Mouse (Mus musculus) liver, embryonic 16.5 days (tissue): ENCODE data around the gene Axl. TPM values are rescaled to one million over a fixed set of nuclear protein-coding genes. Genes with fewer than 3 reads are reported as not detected.

Source experiments
- ATAC-seq: fragments of 200-750 bp; cut with Nextera tagmentation; 2 replicates; pipeline ENCODE4 v1.8.0; 2017; ENCODE audit warnings: low read depth, mild to moderate bottlenecking, moderate number of reproducible peaks, moderate library complexity
- H3K27ac ChIP-seq: fragments of 300-500 bp; sonication (generic); 2 replicates; pipeline ENCODE4 v1.5.1; 2014; ENCODE audit warnings: mild to moderate bottlenecking, low read length
- H3K27me3 ChIP-seq: fragments of 300-500 bp; sonication (generic); 2 replicates; pipeline ENCODE4 v1.6.1; 2014; ENCODE audit warnings: low read depth, low read length, mixed read lengths; ENCODE audit not compliant: control insufficient read depth, insufficient read depth
- H3K36me3 ChIP-seq: fragments of 300-500 bp; sonication (generic); 2 replicates; pipeline ENCODE4 v1.6.1; 2014; ENCODE audit warnings: mild to moderate bottlenecking; ENCODE audit not compliant: control insufficient read depth, insufficient read depth
- H3K4me1 ChIP-seq: fragments of 300-500 bp; sonication (generic); 2 replicates; pipeline ENCODE4 v1.6.1; 2014; ENCODE audit warnings: low read depth, low read length, mixed read lengths; ENCODE audit not compliant: control insufficient read depth
- H3K4me2 ChIP-seq: fragments of 300-500 bp; sonication (generic); 2 replicates; pipeline ENCODE4 v1.6.1; 2014; ENCODE audit warnings: low read depth, low read length, mixed read lengths
- H3K4me3 ChIP-seq: fragments of 300-500 bp; sonication (generic); 2 replicates; pipeline ENCODE4 v1.5.1; 2014; ENCODE audit warnings: low read depth, mild to moderate bottlenecking, low read length
- H3K9ac ChIP-seq: fragments of 300-500 bp; sonication (generic); 2 replicates; pipeline ENCODE4 v1.6.1; 2014; ENCODE audit warnings: low read depth, low read length
- H3K9me3 ChIP-seq: fragments of 300-500 bp; sonication (generic); replicated peaks from 2 replicates; pipeline ENCODE4 v1.6.1; 2016; ENCODE audit warnings: low read length; ENCODE audit not compliant: control insufficient read depth
- WGBS: fragments of 180-500 bp; shearing (Covaris S2); extraction: QIAGEN DNeasy Blood & Tissue Kit; methylation state at CpG from one replicate; pipeline ENCODE4 v1.1.7; 2014; ENCODE audit not compliant: insufficient replicate concordance; 5-methylcytosine and 5-hydroxymethylcytosine counted together
- polyA plus RNA-seq: library from polyadenylated mRNA; unstranded; fragments of >200 nt; fragmentation: Nextera tagmentation; extraction: Ambion mirVana; gene quantifications from 2 replicates; pipeline ENCODE4 v1.2.1, GENCODE M21; 2015

Gene Axl
- polyA plus RNA-seq, 1 experiment from 2014 or later: 24.9 TPM

DNA sequence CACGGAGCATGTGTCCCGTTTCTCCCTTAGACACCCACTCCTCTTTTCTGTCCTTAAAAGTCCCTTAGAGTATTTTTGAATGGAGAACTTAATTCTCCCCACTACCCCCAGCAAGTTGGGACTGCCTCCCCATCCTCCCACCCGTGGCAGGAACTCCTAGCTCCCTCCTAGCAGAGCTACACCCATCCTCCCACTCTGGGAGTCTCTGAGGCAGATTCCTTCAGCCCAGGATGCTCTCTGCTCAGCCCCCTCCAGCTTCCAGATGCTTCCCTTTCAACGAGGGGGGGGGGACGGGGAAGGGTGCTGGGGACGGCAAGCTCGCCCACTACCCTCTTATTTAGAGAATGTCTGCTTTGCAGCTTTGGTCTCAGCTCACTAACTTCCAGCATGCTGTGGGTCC, 27.1 kb upstream of the Axl start:
- Histone ChIP-seq H3K4me1 (peaks cover 8% of the 10 kb centered on the region), H3K4me3 (no peak overlapping the region), H3K9me3 (no peaks in the 10 kb centered on the region), H3K4me2 (no peak overlapping the region), H3K27ac (no peak overlapping the region), H3K9ac (no peak overlapping the region), H3K36me3 (no peaks in the 10 kb centered on the region), H3K27me3 (peaks cover 21% of the 10 kb centered on the region)
- 12% methylated on average over 7 of the region's 7 CpGs for WGBS
- ATAC-seq: no peak

DNA sequence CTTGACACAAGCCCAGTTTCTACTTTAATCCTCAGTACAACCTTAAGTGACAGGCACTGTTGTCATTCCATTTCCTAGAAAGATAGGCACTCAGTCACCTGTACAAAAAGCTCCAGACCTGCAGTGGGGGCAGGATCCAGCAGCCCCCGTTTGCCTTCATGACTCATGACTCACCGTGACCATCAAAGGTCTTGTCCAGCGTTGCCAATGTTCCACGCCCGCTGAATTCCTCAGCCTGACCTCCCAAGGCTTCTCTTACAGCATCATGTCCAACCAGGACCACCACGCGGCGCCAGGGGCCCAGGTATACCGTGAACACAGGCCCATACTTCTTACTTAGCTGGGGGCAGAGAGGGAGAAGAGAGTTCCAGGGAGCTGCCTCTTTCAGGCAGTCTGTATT, 26.2 kb upstream of the Axl start:
- Histone ChIP-seq H3K9me3 (no peaks in the 10 kb centered on the region), H3K36me3 (no peaks in the 10 kb centered on the region), H3K4me1 (peaks cover 8% of the 10 kb centered on the region), H3K9ac (no peak overlapping the region), H3K4me3 (no peak overlapping the region), H3K27ac (no peak overlapping the region), H3K4me2 (no peak overlapping the region), H3K27me3 (peaks cover 21% of the 10 kb centered on the region)
- WGBS: 63% methylated on average over 9 of the region's 9 CpGs
- no peak for ATAC-seq

DNA sequence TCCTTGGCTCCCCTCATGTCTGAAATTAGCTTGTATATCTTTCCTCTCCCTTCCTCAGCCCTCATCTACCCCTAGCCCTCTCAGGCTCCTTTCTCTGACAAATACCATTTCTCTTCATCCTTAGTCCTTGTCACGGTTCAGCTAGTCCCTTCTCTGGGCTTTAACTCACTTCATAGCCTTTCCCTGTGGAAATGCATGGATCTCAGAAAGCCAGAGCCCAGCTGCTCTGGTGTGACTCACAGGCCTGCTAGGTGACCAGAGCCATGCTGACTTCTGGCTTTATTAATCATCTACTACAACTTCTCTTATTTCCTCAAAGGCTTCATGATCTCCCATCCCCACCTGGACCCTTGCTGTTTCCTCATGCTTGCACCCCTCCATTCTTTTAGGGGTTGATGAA, 23.7 kb upstream of the Axl start:
- ATAC-seq: no peak
- WGBS: 46% methylated on average over 1 of the region's 1 CpGs

DNA sequence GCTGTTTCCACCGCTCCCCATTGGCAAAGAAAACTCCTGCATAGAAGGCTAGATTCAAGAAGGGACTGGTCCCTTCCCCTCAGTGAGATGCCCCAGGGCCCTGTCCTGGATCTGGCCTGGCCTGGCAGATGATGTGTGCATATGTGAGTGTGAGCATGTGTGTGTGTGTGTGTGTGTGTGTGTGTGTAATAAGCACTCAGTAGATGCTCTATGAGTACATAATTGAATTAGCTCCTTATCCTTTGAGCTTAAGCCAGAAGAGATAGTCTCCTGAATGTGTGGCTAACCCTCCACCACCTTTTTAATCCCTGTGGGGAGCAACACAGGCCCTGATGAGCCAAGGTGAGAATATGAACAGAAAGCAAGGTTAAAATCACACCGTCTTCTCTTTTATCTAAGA, 23.2 kb upstream of the Axl start:
- no peaks in the 10 kb centered on the region for H3K9me3 ChIP-seq
- no peaks in the 10 kb centered on the region for H3K36me3 ChIP-seq
- peaks cover 20% of the 10 kb centered on the region for H3K27me3 ChIP-seq
- H3K9ac ChIP-seq: no peak overlapping the region
- WGBS: 52% methylated on average over 2 of the region's 2 CpGs
- no peak overlapping the region for H3K4me3 ChIP-seq
- ATAC-seq: no peak
- peaks cover 7% of the 10 kb centered on the region for H3K4me1 ChIP-seq
- H3K4me2 ChIP-seq: no peak overlapping the region
- no peak overlapping the region for H3K27ac ChIP-seq

More for the DNA sequence above, 23.7 kb upstream of the Axl start:
- Histone ChIP-seq H3K9ac (no peak overlapping the region), H3K27ac (no peak overlapping the region), H3K4me2 (no peak overlapping the region), H3K9me3 (no peaks in the 10 kb centered on the region), H3K4me3 (no peak overlapping the region), H3K36me3 (no peaks in the 10 kb centered on the region), H3K4me1 (peaks cover 8% of the 10 kb centered on the region), H3K27me3 (peaks cover 21% of the 10 kb centered on the region)

DNA sequence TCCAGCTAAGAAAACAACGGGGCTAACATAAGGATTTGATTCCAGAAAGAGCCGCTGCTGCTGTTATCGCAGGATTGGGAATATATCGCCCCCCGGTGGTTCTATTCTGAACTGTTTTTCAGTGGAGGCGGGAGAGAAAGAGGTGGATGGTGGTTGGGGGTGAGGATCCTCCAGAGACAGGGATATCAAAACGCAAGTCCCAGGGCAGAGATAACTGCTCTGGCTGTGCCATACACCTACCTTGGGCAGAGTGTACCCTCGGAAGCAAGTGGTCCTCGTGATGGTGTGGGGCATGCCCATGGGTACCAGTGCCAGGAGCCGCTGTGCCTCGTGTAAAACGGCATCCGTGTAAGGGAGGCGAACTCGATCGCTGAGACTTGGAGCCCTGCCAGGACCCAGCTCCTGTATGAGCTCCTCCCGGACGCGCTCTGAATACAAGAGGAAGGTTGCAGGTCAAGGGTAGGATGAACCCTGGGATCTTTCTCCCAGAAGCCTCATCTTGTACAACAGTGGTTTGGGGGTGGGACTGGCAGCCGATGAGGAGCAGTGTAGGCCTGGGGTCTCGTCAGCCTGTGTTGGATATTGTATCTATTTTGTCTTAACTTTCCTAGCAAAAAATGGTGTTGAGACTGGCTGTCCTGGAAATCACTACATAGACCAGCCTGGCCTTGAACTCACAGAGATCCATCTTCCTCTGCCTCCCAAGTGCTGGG, 17.3 kb upstream of the Axl start:
- Histone ChIP-seq H3K27ac (no peak overlapping the region), H3K4me3 (no peak overlapping the region), H3K9me3 (no peaks in the 10 kb centered on the region), H3K4me2 (no peak overlapping the region), H3K27me3 (no peaks in the 10 kb centered on the region), H3K36me3 (no peaks in the 10 kb centered on the region), H3K9ac (no peak overlapping the region), H3K4me1 (no peaks in the 10 kb centered on the region)
- 31% methylated on average over 21 of the region's 21 CpGs for WGBS
- ATAC-seq: 0 out of 2 replicates have a peak, but pooled peaks have one; percentile 9

DNA sequence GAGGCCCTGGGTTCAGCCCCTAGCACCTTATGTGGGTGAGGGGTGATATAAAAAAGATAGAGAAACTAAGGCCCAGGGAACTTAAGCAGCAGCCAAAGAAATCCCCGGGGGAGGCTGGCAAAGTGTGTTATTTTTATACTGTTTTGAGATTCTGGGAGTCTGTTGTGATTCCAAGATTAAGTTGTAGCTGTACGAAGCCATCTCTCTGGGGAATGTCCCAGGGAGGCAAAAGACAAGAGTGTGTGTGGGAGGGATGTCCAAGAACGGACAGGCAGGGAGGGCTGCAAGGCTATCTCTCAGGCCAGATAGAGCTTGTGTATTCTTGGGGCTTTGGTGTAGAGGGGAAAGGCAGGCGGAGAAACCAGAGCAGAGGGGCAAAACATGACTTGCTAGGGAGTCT, 16.3 kb upstream of the Axl start:
- Histone ChIP-seq H3K4me1 (no peaks in the 10 kb centered on the region), H3K9ac (no peak overlapping the region), H3K36me3 (no peaks in the 10 kb centered on the region), H3K9me3 (no peaks in the 10 kb centered on the region), H3K4me3 (no peak overlapping the region), H3K27me3 (no peaks in the 10 kb centered on the region), H3K27ac (no peak overlapping the region), H3K4me2 (no peak overlapping the region)
- WGBS: 56% methylated on average over 4 of the region's 4 CpGs
- no peak for ATAC-seq

DNA sequence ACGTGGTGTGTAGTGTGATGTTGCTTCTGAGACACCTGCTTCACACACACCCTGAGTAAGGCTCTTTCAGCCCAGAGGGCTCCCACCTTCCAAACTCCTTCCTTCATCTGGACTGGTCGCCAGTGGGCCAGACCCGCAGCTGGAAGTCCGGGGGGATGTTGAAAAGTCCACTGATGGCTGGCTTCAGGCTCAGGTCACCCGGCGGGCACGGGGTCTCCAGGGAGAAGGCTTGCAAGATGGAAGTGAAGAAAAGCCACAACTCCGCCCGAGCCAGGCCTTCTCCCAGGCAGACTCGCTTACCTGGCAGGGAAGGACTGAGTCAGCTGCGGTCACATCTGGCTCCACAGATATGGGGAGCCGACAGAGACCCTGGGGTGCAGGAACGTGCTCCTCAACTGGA, 15.0 kb upstream of the Axl start:
- H3K27me3 ChIP-seq: no peaks in the 10 kb centered on the region
- no peak for ATAC-seq
- 66% methylated on average over 13 of the region's 13 CpGs for WGBS
- no peak overlapping the region for H3K27ac ChIP-seq
- no peaks in the 10 kb centered on the region for H3K9me3 ChIP-seq
- no peak overlapping the region for H3K4me3 ChIP-seq
- H3K9ac ChIP-seq: no peak overlapping the region
- H3K36me3 ChIP-seq: no peaks in the 10 kb centered on the region
- H3K4me1 ChIP-seq: no peaks in the 10 kb centered on the region
- no peak overlapping the region for H3K4me2 ChIP-seq

DNA sequence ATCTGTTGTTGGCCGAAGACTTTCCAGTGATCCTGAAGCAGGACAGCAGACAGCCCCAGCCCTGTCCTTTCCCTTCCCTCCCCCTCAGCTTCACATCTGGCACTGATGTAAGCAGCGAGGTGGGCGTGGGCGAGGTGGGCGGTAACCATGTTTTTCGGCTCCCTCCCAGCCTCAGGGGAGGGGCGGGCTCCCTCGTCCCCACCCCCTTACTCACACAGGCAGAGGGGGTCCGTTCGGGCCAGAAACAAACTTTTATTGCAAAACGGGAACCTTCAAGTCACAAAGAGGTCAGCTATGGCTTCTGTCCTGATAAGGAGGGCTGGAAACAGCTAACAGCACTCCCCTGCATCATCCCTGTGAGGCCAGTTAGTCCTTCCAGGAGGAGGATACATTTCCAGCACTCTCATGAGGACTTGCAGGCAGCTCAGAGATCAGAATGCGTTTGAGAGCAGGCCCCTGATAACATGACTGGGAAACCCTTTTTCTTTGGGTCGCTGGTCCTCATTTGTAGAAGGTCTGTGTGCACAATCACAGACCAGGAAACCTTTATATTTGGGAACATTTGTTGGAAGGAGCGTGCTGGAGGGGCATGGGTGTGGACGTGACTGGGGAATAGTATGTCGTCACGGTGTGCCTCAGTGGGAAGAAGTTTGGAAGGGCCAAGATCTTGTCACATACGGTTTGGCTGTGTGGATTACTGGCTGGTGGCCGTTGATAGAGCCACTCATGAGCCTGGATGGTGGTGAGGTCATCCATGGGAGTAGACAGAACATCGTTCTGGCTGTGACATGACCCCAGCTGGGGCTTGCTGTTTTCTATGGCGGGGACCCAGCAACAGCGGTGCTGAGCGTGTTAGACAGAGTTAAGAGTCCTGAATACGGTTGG, 14.0 kb upstream of the Axl start:
- whole genome bisulfite sequencing: 27% methylated on average over 24 of the region's 24 CpGs
- peak; percentile 67 for ATAC-seq
- no peaks in the 10 kb centered on the region for H3K9me3 ChIP-seq
- H3K4me2 ChIP-seq: no peak overlapping the region
- H3K27me3 ChIP-seq: no peaks in the 10 kb centered on the region
- H3K4me3 ChIP-seq: no peak overlapping the region
- no peaks in the 10 kb centered on the region for H3K36me3 ChIP-seq
- no peak overlapping the region for H3K9ac ChIP-seq
- H3K27ac ChIP-seq: 0 out of 2 replicates have a peak overlapping the region, but pooled peaks have one; percentile 8
- H3K4me1 ChIP-seq: no peaks in the 10 kb centered on the region

DNA sequence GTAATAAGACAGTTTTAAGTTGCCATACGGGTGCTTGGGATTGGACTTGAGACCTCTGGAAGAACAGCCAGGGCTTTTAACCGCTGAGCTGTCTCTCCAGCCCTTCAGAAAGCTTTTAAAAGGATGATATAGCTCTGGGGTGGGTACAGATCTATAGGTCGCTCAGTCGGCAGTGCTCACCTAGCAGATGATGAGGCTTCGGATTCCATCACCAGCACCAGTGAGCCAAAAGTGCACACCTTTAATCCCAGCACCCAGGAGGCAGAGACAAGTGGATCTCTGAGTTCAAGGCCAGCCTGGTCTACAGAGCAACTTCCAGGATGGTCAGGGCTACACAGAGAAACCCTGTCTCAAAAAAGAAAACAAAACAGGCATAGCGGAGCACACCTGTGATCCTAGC, 12.5 kb upstream of the Axl start:
- no peaks in the 10 kb centered on the region for H3K9me3 ChIP-seq
- H3K4me3 ChIP-seq: no peak overlapping the region
- H3K27me3 ChIP-seq: no peaks in the 10 kb centered on the region
- WGBS: 71% methylated on average over 6 of the region's 6 CpGs
- no peak overlapping the region for H3K9ac ChIP-seq
- no peak overlapping the region for H3K27ac ChIP-seq
- H3K36me3 ChIP-seq: no peaks in the 10 kb centered on the region
- H3K4me2 ChIP-seq: no peak overlapping the region
- no peaks in the 10 kb centered on the region for H3K4me1 ChIP-seq
- no peak for ATAC-seq
